Mouse (Mus musculus) thymus, postnatal 25 days (tissue): ENCODE measurements around the gene Sec14l4.

ENCODE experiments used
- DNase-seq: peaks from one replicate; pipeline ENCODE4 v3.0.0; 2022

The Sec14l4 gene

GRCm38 (mm10) chr11:4083316-4084078 is 52.2 kb downstream of the Sec14l4 start:
- peak; percentile 30 for DNase-seq

- no peak for DNase-seq
These were observed 55.0 kb downstream of the Sec14l4 start for GRCm38 (mm10) chr11:4086246-4086645.

GRCm38 (mm10) chr11:4087267-4087666 is 56.0 kb downstream of the Sec14l4 start:
- DNase-seq = no peak

DNA sequence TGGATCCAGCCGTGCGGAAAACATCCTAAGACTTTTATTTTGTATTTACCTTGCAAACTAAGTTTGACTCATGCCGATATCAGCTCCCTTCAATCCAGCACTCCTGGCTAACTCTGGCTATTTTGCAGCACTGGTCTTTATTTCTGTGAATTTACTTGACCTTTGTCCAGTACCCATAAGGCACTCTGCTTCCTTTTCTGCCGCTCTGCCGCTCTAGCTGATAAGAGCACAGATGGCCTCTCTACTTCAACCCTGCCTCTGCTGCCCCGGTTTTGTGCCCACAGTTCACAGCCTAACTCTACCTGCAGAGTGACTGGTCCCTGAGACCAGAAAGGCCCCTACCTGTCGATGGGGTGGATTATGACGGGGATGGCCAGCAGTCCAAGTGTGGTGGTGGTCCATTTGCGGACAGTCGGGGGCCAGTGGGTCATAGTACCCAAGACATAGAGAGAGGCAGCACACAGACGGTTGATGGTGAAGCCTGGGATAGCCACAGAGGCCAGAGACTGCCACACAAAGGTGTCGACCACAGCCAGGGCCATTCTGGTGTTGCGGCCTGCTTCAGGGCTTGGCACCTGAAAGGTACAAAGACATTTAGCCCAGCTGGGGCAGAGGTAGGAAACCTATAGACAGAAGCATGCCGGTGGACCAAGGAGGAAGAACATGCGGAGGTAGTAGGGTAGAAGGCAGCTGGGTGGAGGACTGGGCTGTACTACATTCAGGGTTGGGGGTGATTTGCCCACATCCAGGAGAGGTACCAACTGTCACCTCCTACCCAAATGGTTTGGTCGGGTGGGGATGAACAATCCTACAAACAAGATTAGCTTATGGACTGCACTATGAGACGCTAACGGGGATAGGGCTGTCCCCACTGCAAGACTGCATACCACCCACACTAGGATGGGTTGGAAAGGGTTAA is 62.5 kb downstream of the Sec14l4 start:
- no peak for DNase-seq

DNA sequence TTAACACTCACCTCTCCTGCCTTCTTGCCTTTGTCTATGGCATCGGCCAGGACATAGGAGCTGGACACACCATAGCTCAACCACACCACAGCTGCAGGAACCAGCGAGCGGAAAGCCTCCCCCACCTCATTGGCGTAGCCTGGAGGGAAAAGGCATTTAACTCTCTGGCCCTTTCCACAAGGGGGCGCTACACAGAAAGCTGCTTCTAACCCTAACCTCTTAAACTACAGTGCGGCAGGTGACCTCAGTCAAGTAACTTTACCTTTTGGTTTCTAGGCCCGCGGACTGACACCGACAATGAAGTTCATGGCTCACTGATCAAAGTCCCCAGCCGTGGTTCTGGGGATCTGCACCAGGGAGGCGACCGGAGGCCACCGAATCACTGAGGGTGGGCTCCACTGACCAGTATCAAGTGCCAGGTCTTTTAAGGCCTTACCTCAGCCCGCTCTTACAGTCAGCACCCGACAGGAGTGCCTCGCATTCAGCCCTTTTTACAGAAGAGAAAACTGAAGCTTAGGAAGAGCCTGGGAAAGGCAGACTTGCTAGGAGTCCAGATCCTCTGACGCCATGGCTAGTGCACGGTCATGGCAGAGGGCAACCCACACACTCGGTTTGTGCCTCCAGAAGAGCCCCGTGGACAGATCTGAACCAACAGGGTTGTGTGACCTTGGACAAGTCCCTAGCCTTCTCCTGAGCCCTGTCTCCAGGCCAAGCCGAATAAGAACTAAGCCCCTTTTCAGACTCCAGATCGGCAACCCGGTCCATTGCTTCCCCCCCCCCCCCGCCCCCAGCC is 63.3 kb downstream of the Sec14l4 start:
- peak; percentile 69 for DNase-seq

- DNase-seq = peak; percentile 75
These were observed 64.2 kb downstream of the Sec14l4 start, which contains the start of gene Mtfp1 for GRCm38 (mm10) chr11:4095171-4096053. Gene Mtfp1, minus strand, starts transcription at chr11:4095445.

DNA sequence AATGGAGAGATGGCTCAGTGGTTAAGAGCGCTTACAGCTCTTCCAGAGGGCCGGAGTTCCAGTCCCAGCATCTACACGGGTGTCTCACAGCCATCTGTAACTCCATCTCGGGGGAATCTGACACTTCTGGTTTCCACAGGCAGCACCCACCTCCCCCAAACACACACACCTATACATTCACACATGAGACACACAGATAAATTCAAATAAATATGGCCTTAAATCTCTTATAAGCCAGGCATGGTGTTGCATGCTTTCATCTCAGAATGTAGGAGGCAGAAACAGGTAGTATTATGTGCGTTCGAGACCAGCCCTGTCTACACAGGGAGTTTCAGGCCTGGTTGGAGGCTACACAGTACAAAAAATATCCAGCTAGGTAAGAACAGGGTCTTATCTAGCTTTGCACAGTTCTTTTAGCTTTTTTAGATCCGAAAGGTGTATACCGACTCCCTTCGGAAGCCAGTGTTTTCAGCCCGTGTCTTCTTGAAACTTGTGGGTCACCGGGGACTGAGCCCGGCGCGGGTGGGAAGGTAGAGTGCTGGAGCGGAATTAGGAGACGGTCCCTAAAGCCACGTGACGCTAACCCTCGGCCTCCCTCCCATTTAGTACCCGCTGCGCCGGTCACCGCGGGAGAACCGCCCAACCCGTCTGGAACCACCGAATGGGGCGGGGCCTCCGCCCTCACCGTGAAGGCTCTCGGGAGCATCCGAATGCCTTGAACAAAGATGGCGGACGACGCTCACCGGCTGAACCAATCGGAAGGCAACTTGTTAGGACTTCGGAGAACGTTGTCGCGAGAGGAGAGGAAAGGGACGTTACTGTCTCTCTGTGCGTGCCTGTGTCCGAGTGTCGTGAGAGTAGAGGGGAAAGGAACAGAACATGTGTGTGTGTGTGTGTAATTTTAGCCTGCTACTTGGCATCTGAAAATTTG is 65.1 kb downstream of the Sec14l4 start:
- peak; percentile 94 for DNase-seq

DNA sequence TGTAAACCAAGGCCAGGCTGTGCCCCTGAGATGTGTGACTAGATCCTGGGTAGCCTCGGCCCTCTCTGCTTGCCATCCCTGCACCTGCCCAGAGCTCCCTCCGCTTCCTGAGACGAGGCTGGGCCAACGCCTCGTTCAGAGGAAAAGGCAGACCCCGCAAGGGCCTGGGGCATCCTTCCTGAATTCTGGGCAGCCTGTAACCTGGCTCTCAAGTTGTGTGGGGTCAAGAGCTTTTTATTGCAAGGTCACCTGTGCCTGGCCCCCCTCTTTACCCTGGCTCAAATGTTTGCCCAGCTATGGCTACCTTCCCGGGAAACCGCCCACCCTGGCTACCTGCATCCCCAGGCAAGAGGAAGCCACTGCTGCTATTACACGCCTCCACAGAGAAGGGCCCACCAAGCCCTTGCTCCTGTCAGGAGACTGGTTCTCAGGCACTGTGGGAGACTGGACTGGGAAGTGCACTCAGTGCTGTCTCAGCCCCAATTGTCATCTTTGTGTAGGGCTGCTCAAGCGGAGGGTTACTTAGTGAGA is 65.9 kb downstream of the Sec14l4 start:
- DNase-seq = peak; percentile 24
